Mouse (Mus musculus): Measurements from ENCODE around the gene Tctex1d4. TPM values are rescaled to one million over a fixed set of nuclear protein-coding genes. Genes with fewer than 3 reads are reported as not detected.
A peak's percentile ranks its signal among the peaks of the same experiment; 100 is the strongest.

The Tctex1d4 gene
- total RNA-seq (2021), result not detected

- DNase-seq (ENCODE audit: low spot score), result no peak
Observed at GRCm38 (mm10) chr4:117126675-117127290, at the start of gene Tctex1d4. TSS of gene Tctex1d4 (plus strand) at chr4:117126794.

DNA sequence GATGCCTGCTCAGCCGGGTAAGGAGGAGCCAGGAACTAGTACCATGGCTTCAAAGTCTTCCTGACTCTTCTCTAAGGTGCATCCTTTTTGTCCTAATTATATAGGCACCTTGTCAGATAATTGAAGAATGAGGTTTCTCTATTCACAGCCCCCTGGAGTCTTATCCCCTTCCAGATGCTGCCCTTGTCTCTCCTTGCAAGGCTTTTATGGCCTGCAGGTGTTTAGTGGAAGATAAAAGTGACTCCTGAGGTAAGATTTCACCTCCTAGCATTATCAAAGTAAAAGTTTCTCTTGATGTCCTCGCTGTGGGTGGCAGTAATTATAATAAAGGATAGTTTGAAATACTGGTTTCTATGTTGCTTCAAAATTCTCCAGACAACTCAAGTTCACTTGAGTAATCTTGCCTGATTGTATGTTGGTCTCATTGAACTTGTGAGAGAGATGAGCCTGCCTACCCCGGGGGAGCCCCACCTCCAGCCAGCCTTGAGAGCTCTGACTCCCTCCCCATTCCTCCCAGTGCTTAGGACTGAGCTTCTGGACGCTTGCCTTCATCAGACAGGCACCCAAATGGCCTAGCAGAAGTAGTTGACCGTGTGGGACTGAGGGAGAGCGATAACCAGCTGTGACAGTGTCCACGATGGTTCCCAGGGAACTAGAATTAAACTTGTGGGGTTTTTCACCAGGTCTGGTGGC is 38.5 kb upstream of the Tctex1d4 start:
- intact Hi-C loops (cut with DNase I), result no loop called here
- DNase-seq (ENCODE audit: low spot score), result no peak

More at GRCm38 (mm10) chr4:117126675-117127290, at the start of gene Tctex1d4:
- intact Hi-C loops (cut with DNase I), result no loop called here

DNA sequence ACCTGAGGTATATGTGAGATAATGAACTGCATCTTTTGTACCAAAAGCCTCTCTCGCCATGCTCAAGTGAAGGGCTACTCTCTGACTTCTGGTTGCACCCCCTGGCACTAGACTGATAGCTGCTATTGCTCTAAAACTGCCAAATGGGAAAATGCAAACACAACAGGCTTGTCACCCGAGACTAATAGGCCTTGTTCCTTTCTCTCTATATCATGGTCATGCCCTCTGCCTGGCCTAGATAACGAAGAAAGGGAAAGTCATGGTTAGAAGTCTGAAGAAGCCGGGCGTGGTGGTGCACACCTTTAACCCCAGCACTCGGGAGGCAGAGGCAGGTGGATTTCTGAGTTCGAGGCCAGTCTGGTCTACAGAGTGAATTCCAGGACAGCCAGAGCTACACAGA is 36.0 kb upstream of the Tctex1d4 start:
- intact Hi-C loops (cut with DNase I), result no loop called here
- DNase-seq (ENCODE audit: low spot score), result no peak

- DNase-seq (ENCODE audit: low spot score), result no peak
- intact Hi-C loops (cut with DNase I), result no loop called here
Observed at GRCm38 (mm10) chr4:117094626-117095361, 31.8 kb upstream of the Tctex1d4 start.

DNA sequence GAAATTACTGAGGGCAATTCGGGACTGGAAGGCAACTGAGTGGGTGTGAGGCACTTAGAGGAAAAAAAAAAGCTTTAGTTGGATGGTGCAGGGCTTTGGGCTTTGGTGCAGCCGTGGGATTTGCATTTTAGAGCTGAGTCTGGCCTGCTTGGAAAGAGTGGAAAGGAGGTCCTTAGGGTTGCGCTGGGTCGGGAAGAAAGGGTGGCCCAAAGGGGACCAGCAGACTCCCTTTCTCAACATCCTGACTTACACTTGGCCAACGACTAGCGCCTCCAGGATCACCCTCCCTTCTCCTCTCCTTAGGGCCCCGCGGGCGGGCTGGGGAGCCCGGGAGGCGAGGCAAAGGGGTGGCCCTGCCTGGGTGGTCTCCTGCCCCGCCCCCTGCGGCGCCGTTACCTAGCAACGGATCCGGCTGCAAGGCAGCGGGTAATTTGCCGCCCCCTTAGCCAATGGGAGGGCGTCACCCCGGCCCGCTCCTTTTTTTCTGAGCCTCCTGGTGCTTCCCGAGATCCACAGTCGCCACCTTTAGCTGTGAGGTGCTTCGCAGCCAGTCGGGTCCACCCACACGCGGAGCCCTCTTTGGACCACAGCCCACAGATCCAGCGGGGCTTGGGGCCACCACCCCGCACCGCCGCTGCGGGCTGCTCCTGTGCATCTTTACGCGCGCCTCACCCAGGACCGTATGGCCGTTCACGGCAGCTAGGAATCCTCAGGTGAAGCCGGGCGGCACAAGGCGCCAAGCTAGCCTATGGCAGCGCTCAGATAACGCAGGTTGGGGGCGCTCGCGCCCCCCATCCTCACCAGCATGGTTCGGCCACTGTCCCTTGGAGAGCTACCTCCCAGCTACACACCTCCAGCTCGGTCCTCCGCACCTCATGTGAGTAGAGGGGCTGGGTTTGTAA is 30.8 kb upstream of the Tctex1d4 start, which contains the start of gene Ptch2:
Ptch2 (plus strand) TSS at position 525 of the 902 bp plus-strand sequence.
- intact Hi-C loops (cut with DNase I), result no loop called here
- DNase-seq (ENCODE audit: low spot score), result peak; percentile 73

GRCm38 (mm10) chr4:117096666-117097065 is 29.9 kb upstream of the Tctex1d4 start:
- no peak for DNase-seq (ENCODE audit: low spot score)
- intact Hi-C loops (cut with DNase I), result no loop called here

GRCm38 (mm10) chr4:117097969-117098763 is 28.4 kb upstream of the Tctex1d4 start:
- no peak for DNase-seq (ENCODE audit: low spot score)

GRCm38 (mm10) chr4:117098764-117099036 is 27.9 kb upstream of the Tctex1d4 start:
- intact Hi-C loops (cut with DNase I), result no loop called here
- no peak for DNase-seq (ENCODE audit: low spot score)

More at GRCm38 (mm10) chr4:117097969-117098763, 28.4 kb upstream of the Tctex1d4 start:
- intact Hi-C loops (cut with DNase I), result no loop called here

GRCm38 (mm10) chr4:117100036-117100435 is 26.6 kb upstream of the Tctex1d4 start:
- no peak for DNase-seq (ENCODE audit: low spot score)
- intact Hi-C loops (cut with DNase I), result loop anchor here (5.0 kb wide), 1 partner anchor 42 kb away; no protein-coding TSS in a partner anchor

GRCm38 (mm10) chr4:117101218-117101617 is 25.4 kb upstream of the Tctex1d4 start:
- no peak for DNase-seq (ENCODE audit: low spot score)
- intact Hi-C loops (cut with DNase I), result loop anchor here (5.0 kb wide), 1 partner anchor 41 kb away; no protein-coding TSS in a partner anchor

DNA sequence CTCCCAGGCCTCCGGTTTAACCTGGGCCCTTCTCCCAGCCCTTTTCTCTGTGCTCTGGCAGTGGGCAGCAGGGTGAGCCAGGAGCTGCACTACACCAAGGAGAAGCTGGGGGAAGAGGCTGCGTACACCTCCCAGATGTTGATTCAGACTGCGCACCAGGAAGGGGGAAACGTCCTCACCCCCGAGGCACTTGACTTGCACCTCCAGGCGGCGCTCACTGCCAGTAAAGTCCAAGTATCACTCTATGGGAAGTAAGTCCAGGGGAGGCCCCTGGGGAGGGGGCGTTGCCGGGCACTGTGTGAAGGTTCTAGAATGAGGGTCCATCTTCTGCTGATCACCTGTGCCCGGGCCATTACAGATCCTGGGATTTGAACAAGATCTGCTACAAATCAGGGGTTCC is 21.9 kb upstream of the Tctex1d4 start:
- intact Hi-C loops (cut with DNase I), result loop anchor here (5.0 kb wide), 1 partner anchor 38 kb away; no protein-coding TSS in a partner anchor
- no peak for DNase-seq (ENCODE audit: low spot score)

- intact Hi-C loops (cut with DNase I), result no loop called here
- no peak for DNase-seq (ENCODE audit: low spot score)
Observed at GRCm38 (mm10) chr4:117105127-117105526, 21.5 kb upstream of the Tctex1d4 start.

GRCm38 (mm10) chr4:117107813-117108523 is 18.6 kb upstream of the Tctex1d4 start:
- intact Hi-C loops (cut with DNase I), result no loop called here
- DNase-seq (ENCODE audit: low spot score), result no peak

DNA sequence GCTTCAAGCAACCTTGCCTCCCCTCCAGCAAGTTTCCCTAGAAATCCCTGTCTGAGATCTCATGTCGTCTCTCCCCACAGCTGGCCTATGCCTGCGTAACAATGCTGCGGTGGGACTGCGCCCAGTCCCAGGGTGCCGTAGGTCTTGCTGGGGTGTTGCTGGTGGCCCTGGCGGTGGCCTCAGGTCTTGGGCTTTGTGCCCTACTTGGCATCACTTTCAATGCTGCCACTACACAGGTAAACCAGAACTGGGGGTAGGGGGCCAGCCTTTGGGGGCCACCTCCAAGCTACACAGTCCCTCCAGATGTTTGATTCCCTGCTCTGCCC is 18.1 kb upstream of the Tctex1d4 start:
- intact Hi-C loops (cut with DNase I), result no loop called here

DNA sequence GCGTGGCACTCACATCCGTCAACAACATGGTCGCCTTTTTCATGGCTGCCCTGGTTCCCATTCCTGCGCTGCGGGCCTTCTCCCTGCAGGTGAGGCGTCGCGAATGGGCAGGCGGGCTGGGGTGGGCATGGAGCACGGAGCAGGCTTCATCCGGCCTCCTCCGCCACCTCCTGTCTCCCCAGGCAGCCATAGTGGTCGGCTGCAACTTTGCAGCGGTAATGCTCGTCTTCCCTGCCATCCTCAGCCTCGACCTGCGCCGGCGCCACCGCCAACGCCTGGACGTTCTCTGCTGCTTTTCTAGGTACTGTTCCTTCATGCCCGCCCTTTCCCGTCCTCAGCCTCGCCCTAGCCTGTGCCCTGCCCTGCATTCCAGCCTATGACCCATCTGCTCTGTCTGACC is 17.3 kb upstream of the Tctex1d4 start:
- no peak for DNase-seq (ENCODE audit: low spot score)

More for the DNA sequence above, 18.1 kb upstream of the Tctex1d4 start:
- no peak for DNase-seq (ENCODE audit: low spot score)

GRCm38 (mm10) chr4:117110249-117110648 is 16.3 kb upstream of the Tctex1d4 start:
- intact Hi-C loops (cut with DNase I), result no loop called here
- no peak for DNase-seq (ENCODE audit: low spot score)

More for the DNA sequence above, 17.3 kb upstream of the Tctex1d4 start:
- intact Hi-C loops (cut with DNase I), result no loop called here

DNA sequence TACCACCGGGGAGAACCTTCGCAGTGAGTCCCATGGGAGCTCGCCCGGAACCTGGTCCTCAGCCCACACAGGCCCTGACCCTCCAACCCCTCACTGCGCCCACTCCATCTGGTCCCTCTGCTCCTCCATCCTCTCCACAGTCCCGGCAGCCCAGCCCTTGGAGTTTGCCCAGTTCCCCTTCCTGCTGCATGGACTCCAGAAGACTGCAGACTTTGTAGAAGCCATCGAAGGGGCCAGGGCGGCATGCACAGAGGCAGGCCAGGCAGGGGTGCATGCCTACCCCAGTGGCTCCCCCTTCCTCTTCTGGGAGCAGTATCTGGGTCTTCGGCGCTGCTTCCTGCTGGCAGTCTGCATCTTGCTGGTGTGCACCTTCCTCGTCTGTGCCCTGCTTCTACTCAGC is 15.6 kb upstream of the Tctex1d4 start:
- intact Hi-C loops (cut with DNase I), result no loop called here
- DNase-seq (ENCODE audit: low spot score), result no peak

- DNase-seq (ENCODE audit: low spot score), result no peak
- intact Hi-C loops (cut with DNase I), result no loop called here
Observed at GRCm38 (mm10) chr4:117113237-117113636, 13.4 kb upstream of the Tctex1d4 start.

DNA sequence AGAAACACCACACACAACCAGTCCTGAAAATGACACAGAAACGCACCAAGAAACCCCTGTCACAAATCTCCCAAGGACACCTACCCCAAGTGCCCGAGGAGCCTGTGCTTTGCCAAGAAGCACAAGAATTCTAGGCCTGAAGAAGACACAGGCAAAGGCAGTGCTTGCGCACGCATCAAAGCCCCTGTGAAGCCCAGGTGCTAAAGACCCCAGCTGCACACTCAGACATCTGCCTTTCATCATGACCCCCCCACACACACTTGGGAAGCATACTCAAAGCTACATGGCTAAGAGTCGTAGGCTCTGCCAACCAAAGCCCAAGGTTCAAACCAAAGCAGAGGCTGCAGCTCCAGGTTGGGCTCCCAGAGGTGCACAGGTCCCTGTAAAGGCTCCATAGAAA is 11.0 kb upstream of the Tctex1d4 start:
- intact Hi-C loops (cut with DNase I), result no loop called here
- no peak for DNase-seq (ENCODE audit: low spot score)

All from heart, postnatal 25 days (tissue).